Mouse (Mus musculus): ENCODE measurements around the gene Srcap. TPM values are rescaled to one million over a fixed set of nuclear protein-coding genes. Genes with fewer than 3 reads are reported as not detected.
A peak's percentile ranks its signal among the peaks of the same experiment; 100 is the strongest.
"Not testable (repeated sequence)": the region's sequence is repeated elsewhere in the genome, so short reads cannot be mapped to it uniquely, and the experiment has no call there.

Srcap gene
- polyA plus RNA-seq, 1 experiment from 2014 or later, result 18.4 TPM

- H3K4me3 ChIP-seq (ENCODE audit: low read length), result no peak overlapping the region
- no peak overlapping the region for H3K27ac ChIP-seq (ENCODE audit: low read length)
- H3K27me3 ChIP-seq (replicated peaks; ENCODE audit: control insufficient read depth, insufficient read depth, low read length), result no peaks in the 10 kb centered on the region
- H3K36me3 ChIP-seq (ENCODE audit: control insufficient read depth, insufficient read depth, low read length), result peaks cover 48% of the 10 kb centered on the region
- H3K9ac ChIP-seq (ENCODE audit: low read depth, low read length), result no peak overlapping the region
- WGBS, result 82% methylated on average over 5 of the region's 5 CpGs
- no peak for ATAC-seq
- no peak overlapping the region for H3K4me2 ChIP-seq (ENCODE audit: low read depth, low read length)
- no peaks in the 10 kb centered on the region for H3K9me3 ChIP-seq (ENCODE audit: control insufficient read depth, low read length)
- H3K4me1 ChIP-seq (ENCODE audit: control insufficient read depth, insufficient read depth, low read length), result peaks cover 6% of the 10 kb centered on the region
Observed at GRCm38 (mm10) chr7:127485416-127485815, 26.4 kb upstream of the Srcap start.

DNA sequence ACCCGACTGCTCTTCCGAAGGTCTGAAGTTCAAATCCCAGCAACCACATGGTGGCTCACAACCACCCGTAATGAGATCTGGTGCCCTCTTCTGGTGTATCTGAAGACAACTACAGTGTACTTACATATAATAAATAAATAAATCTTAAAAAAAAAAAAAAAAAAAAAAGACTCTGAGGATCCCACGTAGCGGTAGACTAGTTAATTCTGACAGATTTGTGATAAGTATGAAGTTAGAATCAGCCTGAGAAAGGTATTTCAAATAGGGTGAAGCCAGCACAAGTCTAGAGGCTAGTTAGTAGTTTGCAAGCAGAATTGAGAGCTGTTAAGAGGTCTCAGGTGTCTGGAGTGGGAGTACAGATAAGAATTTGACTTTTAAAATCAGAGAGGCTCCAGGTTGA is 23.4 kb upstream of the Srcap start:
- not testable (repeated sequence) for H3K27me3 ChIP-seq (replicated peaks; ENCODE audit: control insufficient read depth, insufficient read depth, low read length); H3K9me3 ChIP-seq (ENCODE audit: control insufficient read depth, low read length); H3K27ac ChIP-seq (ENCODE audit: low read length); H3K4me3 ChIP-seq (ENCODE audit: low read length); H3K4me1 ChIP-seq (ENCODE audit: control insufficient read depth, insufficient read depth, low read length); H3K9ac ChIP-seq (ENCODE audit: low read depth, low read length); H3K4me2 ChIP-seq (ENCODE audit: low read depth, low read length); ATAC-seq
- 70% methylated on average over 4 of the region's 5 CpGs for WGBS
- peaks cover 50% of the 10 kb centered on the region for H3K36me3 ChIP-seq (ENCODE audit: control insufficient read depth, insufficient read depth, low read length)

DNA sequence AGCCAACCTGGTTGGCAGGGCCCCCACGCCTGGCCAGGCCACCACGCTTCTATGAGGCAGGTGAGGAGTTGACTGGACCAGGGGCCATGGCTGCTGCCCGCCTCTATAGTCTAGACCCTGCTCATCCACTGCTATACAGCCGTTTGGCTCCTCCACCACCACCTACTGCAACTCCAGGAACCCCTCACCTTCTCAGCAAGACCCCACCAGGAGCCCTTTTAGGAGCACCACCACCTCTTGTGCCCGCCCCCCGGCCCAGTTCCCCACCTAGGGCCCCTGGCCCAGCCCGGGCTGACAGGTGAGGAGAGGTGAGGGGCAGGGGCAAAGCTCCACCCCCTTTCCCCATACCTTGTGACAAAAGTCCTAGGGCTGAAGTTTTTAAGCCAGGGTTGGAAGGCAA is 21.8 kb upstream of the Srcap start:
- peaks cover 48% of the 10 kb centered on the region for H3K36me3 ChIP-seq (ENCODE audit: control insufficient read depth, insufficient read depth, low read length)

GRCm38 (mm10) chr7:127491846-127492245 is 19.9 kb upstream of the Srcap start:
- H3K36me3 ChIP-seq (ENCODE audit: control insufficient read depth, insufficient read depth, low read length), result peaks cover 34% of the 10 kb centered on the region

More for the DNA sequence above, 21.8 kb upstream of the Srcap start:
- Histone ChIP-seq H3K4me3 (ENCODE audit: low read length) (no peak overlapping the region), H3K4me1 (ENCODE audit: control insufficient read depth, insufficient read depth, low read length) (no peaks in the 10 kb centered on the region), H3K27me3 (replicated peaks; ENCODE audit: control insufficient read depth, insufficient read depth, low read length) (no peaks in the 10 kb centered on the region), H3K27ac (ENCODE audit: low read length) (no peak overlapping the region), H3K4me2 (ENCODE audit: low read depth, low read length) (no peak overlapping the region), H3K9ac (ENCODE audit: low read depth, low read length) (no peak overlapping the region), H3K9me3 (ENCODE audit: control insufficient read depth, low read length) (no peaks in the 10 kb centered on the region)
- WGBS, result 92% methylated on average over 7 of the region's 7 CpGs
- no peak for ATAC-seq

DNA sequence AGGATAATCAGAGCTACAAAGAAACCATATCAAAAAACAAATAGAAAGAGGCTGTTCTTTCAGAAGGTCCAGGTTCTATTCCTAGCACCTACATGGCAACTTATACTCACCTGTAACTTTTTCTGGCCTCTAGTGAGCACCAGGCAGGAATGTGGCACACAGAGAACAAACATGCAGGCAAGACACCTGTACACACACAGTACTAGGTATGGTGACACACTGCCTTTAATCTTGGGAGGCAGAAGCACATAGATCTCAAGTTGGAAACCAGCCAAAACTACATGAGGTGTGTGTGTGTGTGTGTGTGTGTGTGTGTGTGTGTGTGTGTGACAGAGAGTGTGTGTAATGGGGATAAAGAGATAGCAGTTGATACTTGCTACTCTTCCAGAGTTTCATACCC is 17.1 kb upstream of the Srcap start:
- Histone ChIP-seq H3K36me3 (ENCODE audit: control insufficient read depth, insufficient read depth, low read length) (peaks cover 14% of the 10 kb centered on the region), H3K4me2 (ENCODE audit: low read depth, low read length) (no peak overlapping the region), H3K4me1 (ENCODE audit: control insufficient read depth, insufficient read depth, low read length) (no peaks in the 10 kb centered on the region), H3K27me3 (replicated peaks; ENCODE audit: control insufficient read depth, insufficient read depth, low read length) (no peaks in the 10 kb centered on the region), H3K9me3 (ENCODE audit: control insufficient read depth, low read length) (no peaks in the 10 kb centered on the region), H3K9ac (ENCODE audit: low read depth, low read length) (no peak overlapping the region), H3K4me3 (ENCODE audit: low read length) (no peak overlapping the region), H3K27ac (ENCODE audit: low read length) (no peak overlapping the region)
- 0 out of 2 replicates have a peak, but pooled peaks have one; percentile 32 for ATAC-seq

More at GRCm38 (mm10) chr7:127491846-127492245, 19.9 kb upstream of the Srcap start:
- Histone ChIP-seq H3K4me2 (ENCODE audit: low read depth, low read length) (no peak overlapping the region), H3K9me3 (ENCODE audit: control insufficient read depth, low read length) (no peaks in the 10 kb centered on the region), H3K4me3 (ENCODE audit: low read length) (no peak overlapping the region), H3K27ac (ENCODE audit: low read length) (no peak overlapping the region), H3K4me1 (ENCODE audit: control insufficient read depth, insufficient read depth, low read length) (no peaks in the 10 kb centered on the region), H3K27me3 (replicated peaks; ENCODE audit: control insufficient read depth, insufficient read depth, low read length) (no peaks in the 10 kb centered on the region), H3K9ac (ENCODE audit: low read depth, low read length) (no peak overlapping the region)
- no peak for ATAC-seq
- WGBS, result 79% methylated on average over 3 of the region's 3 CpGs

DNA sequence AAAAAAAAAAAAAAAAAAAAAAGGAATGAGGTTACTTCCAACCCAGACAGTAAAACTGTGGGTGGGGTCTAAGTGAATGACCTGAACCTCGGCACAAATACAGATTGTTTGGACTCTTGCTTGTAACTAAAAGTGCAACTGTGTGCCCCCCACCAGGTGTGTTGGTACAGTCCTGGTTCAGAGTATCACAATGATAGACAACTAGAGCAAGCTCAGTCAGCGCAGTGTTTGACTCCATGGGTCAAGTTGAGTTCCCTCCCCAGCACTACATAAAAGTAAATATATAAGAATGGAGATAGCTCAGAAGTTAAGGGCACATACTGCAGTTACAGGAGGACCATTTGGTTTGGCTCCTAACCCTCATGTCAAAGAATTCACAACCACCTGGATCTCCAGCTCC is 14.4 kb upstream of the Srcap start:
- Histone ChIP-seq H3K9me3 (ENCODE audit: control insufficient read depth, low read length) (no peaks in the 10 kb centered on the region), H3K27ac (ENCODE audit: low read length) (no peak overlapping the region), H3K27me3 (replicated peaks; ENCODE audit: control insufficient read depth, insufficient read depth, low read length) (no peaks in the 10 kb centered on the region), H3K9ac (ENCODE audit: low read depth, low read length) (no peak overlapping the region), H3K4me1 (ENCODE audit: control insufficient read depth, insufficient read depth, low read length) (no peaks in the 10 kb centered on the region), H3K4me3 (ENCODE audit: low read length) (no peak overlapping the region), H3K4me2 (ENCODE audit: low read depth, low read length) (no peak overlapping the region), H3K36me3 (ENCODE audit: control insufficient read depth, insufficient read depth, low read length) (no peaks in the 10 kb centered on the region)
- WGBS, result 72% methylated on average over 2 of the region's 2 CpGs
- ATAC-seq, result no peak

GRCm38 (mm10) chr7:127498407-127498806 is 13.4 kb upstream of the Srcap start:
- WGBS, result 46% methylated on average over 3 of the region's 3 CpGs
- Histone ChIP-seq H3K4me2 (ENCODE audit: low read depth, low read length) (no peak overlapping the region), H3K27ac (ENCODE audit: low read length) (no peak overlapping the region), H3K9me3 (ENCODE audit: control insufficient read depth, low read length) (no peaks in the 10 kb centered on the region), H3K27me3 (replicated peaks; ENCODE audit: control insufficient read depth, insufficient read depth, low read length) (no peaks in the 10 kb centered on the region), H3K4me3 (ENCODE audit: low read length) (no peak overlapping the region), H3K9ac (ENCODE audit: low read depth, low read length) (no peak overlapping the region), H3K4me1 (ENCODE audit: control insufficient read depth, insufficient read depth, low read length) (no peaks in the 10 kb centered on the region), H3K36me3 (ENCODE audit: control insufficient read depth, insufficient read depth, low read length) (no peaks in the 10 kb centered on the region)
- no peak for ATAC-seq

GRCm38 (mm10) chr7:127508291-127508690 is 3.5 kb upstream of the Srcap start:
- no peak overlapping the region for H3K27ac ChIP-seq (ENCODE audit: low read length)
- ATAC-seq, result no peak
- no peak overlapping the region for H3K4me2 ChIP-seq (ENCODE audit: low read depth, low read length)
- WGBS, result 93% methylated on average over 3 of the region's 3 CpGs
- H3K9ac ChIP-seq (ENCODE audit: low read depth, low read length), result no peak overlapping the region
- no peaks in the 10 kb centered on the region for H3K9me3 ChIP-seq (ENCODE audit: control insufficient read depth, low read length)
- no peaks in the 10 kb centered on the region; the same call in 1 of the 2 replicates for H3K4me1 ChIP-seq (ENCODE audit: control insufficient read depth, insufficient read depth, low read length)
- H3K27me3 ChIP-seq (replicated peaks; ENCODE audit: control insufficient read depth, insufficient read depth, low read length), result no peaks in the 10 kb centered on the region
- H3K4me3 ChIP-seq (ENCODE audit: low read length), result no peak overlapping the region
- H3K36me3 ChIP-seq (ENCODE audit: control insufficient read depth, insufficient read depth, low read length), result no peaks in the 10 kb centered on the region

- H3K4me2 ChIP-seq (ENCODE audit: low read depth, low read length); H3K4me3 ChIP-seq (ENCODE audit: low read length); H3K27ac ChIP-seq (ENCODE audit: low read length); H3K27me3 ChIP-seq (replicated peaks; ENCODE audit: control insufficient read depth, insufficient read depth, low read length); H3K9me3 ChIP-seq (ENCODE audit: control insufficient read depth, low read length); H3K4me1 ChIP-seq (ENCODE audit: control insufficient read depth, insufficient read depth, low read length); H3K36me3 ChIP-seq (ENCODE audit: control insufficient read depth, insufficient read depth, low read length); H3K9ac ChIP-seq (ENCODE audit: low read depth, low read length); ATAC-seq: not testable (repeated sequence)
- WGBS, result 97% methylated on average over 3 of the region's 4 CpGs
Observed at GRCm38 (mm10) chr7:127509830-127510229, 2.0 kb upstream of the Srcap start.

GRCm38 (mm10) chr7:127511241-127511640 is 542 bp upstream of the Srcap start:
- H3K27ac ChIP-seq (ENCODE audit: low read length), result peak overlapping the region; percentile 98
- H3K9me3 ChIP-seq (ENCODE audit: control insufficient read depth, low read length), result no peaks in the 10 kb centered on the region
- 32% methylated on average over 8 of the region's 8 CpGs for WGBS
- H3K36me3 ChIP-seq (ENCODE audit: control insufficient read depth, insufficient read depth, low read length), result peaks cover 5% of the 10 kb centered on the region; the same call in 1 of the 2 replicates
- no peaks in the 10 kb centered on the region for H3K27me3 ChIP-seq (replicated peaks; ENCODE audit: control insufficient read depth, insufficient read depth, low read length)
- H3K4me3 ChIP-seq (ENCODE audit: low read length), result peak overlapping the region; percentile 80
- H3K4me2 ChIP-seq (ENCODE audit: low read depth, low read length), result peak overlapping the region; percentile 52
- peak overlapping the region; percentile 89 for H3K9ac ChIP-seq (ENCODE audit: low read depth, low read length)
- ATAC-seq, result no peak
- peaks cover 9% of the 10 kb centered on the region for H3K4me1 ChIP-seq (ENCODE audit: control insufficient read depth, insufficient read depth, low read length)

Measured in intestine, embryonic 16.5 days (tissue).